Mouse (Mus musculus) frontal cortex, adult 2 months (tissue): ENCODE measurements around the gene Tmem210. TPM values are rescaled to one million over a fixed set of nuclear protein-coding genes. Genes with fewer than 3 reads are reported as not detected.
"Not testable (repeated sequence)": the region's sequence is repeated elsewhere in the genome, so short reads cannot be mapped to it uniquely, and the experiment has no call there.

Experiments used
- DNase-seq, 2 experiments: peaks; one replicate each; pipeline ENCODE4 v3.0.0; 2022; ENCODE audit warnings: low spot score in 1 of 2; ENCODE audit errors: extremely low spot score in 1 of 2
- polyA plus RNA-seq: library from polyadenylated mRNA; depleted of rRNA; stranded (reverse); fragments of >200 nt; gene quantifications from 2 replicates; pipeline ENCODE4 v1.2.3, GENCODE M21; 2012; rRNA removed

Tmem210 gene
- polyA plus RNA-seq = not detected in 2 replicates

DNA sequence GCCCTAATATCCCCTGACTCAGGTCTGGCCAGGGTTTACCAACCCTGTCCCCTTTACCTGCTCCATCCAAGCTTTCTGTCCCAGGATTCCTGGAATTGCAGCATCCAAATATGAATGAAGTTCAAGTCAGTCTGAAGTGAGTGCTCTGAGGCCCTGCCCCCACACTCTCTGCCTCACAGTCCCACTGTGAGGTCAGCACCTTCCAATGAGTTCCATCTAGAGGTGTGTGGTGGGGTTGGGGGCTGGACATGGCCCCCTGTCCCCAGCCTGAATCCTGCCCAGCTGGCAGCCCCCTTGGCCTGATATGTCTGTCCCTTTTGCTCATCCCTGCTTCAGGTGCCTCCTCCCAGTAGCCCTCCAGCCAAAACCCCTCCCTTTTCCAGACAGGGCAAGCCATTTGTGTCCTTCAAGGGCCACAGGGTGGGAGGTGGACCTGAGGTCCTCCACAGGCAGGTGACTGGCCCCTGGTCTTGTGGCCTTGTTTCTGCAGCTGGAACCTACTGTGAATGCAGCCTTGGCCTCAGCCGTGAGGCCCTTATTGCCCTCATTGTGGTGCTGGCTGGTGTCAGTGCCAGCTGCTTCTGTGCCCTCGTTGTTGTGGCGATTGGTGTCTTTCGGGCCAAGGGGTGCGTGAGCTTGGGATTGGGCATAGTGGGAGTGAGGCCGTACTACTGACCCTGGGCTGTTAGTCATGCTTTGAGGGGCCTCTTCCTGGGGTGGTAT, at the start of gene Tmem210:
Tmem210 (plus strand) TSS at position 219 of the 723 bp plus-strand sequence.
- no peak for DNase-seq

DNA sequence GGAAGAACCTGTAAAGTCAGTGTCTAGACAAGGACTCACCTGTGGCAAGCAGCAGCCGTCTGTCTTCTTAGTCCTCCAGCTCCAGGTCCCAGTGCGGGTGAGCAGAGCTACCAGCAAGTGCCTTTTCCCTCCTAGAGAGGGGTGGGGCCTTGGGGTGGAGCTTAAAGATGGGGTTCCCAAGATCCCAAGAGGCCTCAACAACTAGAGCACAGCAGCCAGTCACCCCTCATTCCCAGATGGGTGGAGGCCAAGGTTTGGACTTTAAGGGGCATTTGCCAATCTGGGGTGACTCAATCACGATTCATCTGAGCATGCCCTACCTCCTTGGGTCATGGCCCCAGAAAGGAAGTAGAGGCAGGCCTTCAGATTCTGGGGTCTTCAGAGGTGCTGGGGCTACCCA, 48.2 kb upstream of the Tmem210 start:
- no peak for DNase-seq

DNA sequence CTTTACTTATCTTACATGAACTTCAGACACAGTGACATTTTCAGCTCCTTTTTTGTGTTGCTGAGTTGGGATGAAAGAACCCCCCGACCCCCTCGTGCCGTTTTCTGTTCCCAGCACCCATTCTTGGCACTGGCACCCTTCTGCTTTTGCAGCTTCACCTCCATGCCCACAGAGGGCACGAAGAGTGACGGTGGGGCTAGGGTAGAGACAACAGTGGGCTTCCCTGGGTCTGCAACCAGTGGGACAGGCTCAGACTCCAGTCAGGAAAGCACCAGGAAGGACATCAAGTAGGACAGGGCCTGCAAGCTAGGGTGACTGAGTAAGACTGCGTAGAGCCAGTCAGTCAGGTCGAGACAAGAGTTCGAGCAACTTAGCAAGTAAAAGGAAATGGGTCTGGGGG, 47.6 kb upstream of the Tmem210 start:
- no peak for DNase-seq

DNA sequence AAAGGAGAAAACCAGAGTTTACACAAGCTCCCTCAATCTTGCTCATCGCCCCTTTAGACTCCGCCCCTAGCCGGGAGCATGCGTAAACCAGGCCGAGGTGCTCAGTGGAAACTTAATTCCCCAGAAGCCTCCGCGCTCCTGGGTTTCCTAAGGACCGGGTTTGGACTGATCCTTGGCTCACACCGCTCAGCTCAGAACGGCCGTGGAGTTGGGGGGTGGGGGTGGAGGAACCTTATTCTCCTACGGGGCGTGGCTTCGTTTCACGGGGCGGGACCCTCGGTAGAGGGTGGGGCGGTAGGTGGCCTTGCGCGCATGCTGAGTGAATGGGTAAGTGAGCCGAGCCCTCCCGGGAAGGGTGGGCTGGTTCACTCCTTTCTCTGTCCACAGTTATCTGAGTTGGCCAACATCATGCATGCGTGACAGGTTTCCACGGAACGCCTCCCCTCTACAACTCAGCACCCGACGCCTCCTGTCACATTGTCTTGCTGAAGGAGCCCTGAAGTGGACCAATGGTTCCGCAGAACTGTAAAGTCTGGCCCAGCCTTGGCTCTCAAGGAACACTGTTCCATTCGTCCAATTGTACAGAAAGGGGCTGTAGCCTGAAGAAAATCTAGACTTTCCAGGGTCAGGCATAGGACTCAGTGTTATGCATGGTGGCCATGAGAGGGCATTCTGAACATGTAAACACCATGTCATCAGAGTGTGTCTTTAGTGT, 47.1 kb upstream of the Tmem210 start:
- peak; percentile 60 to 81 for DNase-seq

DNA sequence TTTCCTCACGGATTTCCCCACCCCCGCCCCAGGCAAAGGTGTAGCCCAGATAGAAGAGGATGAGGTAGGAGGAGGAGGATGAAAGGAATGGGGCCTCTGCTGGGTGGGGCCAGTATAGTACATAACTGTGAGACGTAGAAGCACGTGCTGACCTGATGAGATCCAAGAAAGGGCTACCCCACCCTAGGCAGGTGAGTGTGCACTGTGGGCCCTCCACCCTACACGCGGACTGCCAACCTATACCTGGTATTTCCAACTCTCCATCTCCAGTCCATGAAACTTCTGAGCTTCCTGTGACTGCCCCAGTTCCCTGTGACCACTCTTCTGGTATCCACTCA, 46.5 kb upstream of the Tmem210 start:
- no peak for DNase-seq

DNA sequence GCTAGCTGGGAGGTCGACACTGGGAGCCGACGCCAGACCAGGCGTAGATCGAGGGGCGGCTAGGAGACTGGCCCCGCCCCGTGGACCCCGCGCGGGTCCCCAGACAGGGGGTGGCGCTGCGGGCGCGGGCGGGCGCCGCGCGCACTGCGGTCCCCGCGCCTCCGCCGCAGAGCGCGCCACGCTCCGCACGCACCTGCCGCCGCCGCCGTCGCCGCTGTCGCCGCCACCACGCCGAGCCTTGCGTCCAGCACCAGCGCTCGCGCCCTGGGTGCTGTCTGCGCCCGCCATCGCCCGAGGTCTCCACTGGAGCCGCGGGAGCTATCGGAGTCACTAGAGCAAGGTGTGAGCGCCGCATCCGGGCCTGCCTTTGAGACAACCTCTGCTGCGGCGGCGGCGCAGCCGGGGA, 45.8 kb upstream of the Tmem210 start, which contains the start of the genes Rnf208 and Cysrt1:
Rnf208 (plus strand) TSS at position 155 of the 406 bp plus-strand sequence.
Cysrt1 (minus strand) TSS at position 352 of the 406 bp plus-strand sequence.
- DNase-seq = no peak

DNA sequence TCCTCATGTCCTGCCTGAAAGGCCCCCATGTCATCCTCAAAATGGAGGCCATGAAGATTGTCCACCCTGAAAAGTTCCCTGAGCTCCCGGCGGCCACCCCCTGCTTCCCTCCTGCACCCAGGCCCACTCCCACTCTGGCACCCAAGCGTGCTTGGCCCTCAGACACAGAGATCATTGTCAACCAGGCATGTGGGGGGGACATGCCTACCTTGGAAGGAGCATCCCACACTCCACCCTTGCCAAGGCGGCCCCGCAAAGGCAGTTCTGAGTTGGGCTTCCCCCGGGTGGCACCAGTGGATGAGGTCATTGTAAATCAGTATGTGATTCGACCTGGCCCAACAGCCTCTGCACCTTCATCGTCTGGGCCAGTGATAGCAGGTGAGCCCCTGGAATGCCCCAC, 44.6 kb upstream of the Tmem210 start:
- no peak for DNase-seq

DNA sequence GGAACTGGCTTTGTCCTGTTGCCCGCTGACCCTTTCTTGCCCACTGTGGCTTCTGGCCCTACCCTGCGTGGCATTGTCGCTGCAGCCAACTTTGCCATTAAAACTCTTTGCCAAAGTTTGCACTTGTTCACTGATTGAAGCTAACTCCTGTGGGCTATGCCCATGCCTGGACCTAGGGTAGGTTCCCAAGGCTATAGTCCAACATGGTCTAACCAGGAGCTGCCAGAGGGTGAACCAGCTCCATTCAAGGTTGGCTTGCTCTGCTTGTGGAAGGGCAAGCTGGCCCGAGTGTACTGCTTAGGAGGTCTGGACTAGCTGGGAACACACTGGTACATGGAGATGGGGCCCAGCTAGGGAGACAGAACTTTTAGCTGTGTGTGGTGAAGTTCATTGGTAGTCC, 43.8 kb upstream of the Tmem210 start:
- DNase-seq = no peak

DNA sequence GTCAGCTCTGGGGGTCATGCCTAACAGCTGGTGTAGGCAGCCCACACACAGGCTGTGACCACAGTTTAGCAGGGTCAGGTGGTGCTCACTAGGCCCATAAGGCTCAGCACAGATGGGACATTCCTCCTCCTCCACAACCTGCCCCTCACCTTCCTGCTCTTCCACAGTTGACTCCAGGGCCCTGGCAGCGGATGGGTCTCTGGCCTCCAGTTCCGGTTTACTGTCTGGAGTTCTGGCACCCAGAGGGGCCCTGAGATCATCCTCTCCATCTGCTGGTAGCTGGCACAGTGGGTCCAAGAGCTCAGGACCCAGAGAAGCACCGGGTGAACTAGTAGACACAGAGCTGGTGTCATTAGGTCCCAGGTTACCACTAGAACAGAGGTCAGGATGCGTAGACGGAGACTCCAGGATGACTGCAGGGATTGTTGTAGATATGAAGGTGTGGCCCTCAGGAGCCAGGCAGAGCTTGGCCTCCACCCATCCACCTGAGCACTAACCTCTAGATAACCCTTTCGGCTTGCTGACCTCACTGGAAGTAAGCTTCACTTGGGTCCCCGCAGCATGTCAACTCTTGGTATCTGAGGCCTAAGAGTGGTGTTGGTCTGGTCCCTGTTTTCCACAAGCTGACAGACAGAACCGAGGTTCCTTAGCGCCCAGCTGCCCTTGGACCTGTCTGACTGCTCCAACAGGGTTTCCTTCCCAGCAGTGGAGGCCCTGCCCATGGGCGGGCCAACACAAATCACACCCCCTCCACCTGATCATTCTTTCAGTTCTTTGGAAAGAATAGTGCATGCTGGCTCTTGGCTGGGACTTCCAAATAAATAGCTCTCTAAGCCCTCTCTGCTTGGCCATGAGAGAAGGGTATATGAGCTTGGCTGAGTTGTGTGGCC, 41.5 kb upstream of the Tmem210 start, which contains the start of gene AL732309.1:
AL732309.1 (minus strand) TSS at position 681 of the 890 bp plus-strand sequence.
- no peak for DNase-seq

DNA sequence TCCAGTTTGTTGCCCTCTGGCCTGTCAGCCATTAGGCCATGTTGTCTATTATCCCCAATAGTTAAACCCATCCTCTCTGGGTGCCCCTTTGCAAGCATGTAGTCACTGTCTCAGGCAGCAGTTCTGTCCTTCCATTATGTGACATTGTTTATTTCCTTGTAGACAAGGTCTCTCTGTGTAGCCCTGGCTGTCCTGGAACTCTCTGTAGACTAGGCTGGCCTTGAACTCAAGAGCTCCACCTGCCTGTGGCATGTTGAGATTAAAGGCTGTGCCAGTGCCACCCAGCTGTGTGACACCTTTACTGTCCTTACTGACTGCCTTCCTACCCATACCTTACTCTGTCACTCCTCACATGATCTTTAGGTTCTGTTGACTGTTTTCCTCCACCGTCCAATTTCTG, 35.6 kb upstream of the Tmem210 start:
- DNase-seq = no peak

DNA sequence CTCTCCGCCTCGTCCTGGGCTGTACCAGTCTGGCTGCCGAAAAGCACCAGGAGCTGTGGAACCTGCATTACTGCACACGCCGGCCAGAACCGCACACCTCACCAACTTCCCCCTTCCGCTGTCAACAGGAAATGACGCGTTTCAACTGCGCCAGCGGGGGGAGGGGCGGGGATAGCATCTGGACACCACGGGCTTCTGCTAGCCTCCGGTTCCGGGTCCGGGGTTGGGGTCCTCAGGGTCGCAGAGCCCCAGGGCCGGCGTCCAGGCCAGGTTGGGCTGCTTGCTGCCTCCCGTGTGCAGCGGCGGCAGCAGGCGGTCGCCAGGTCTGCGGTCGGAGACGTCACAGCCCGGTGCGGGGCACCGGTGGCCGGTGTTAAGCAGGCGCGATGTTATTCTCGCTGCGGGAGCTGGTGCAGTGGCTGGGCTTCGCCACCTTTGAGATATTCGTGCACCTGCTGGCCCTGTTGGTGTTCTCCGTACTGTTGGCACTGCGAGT, 32.6 kb upstream of the Tmem210 start, which contains the start of gene Tmem203:
Tmem203 (plus strand) TSS at position 156 of the 496 bp plus-strand sequence.
- peak; percentile 78 to 90 for DNase-seq

DNA sequence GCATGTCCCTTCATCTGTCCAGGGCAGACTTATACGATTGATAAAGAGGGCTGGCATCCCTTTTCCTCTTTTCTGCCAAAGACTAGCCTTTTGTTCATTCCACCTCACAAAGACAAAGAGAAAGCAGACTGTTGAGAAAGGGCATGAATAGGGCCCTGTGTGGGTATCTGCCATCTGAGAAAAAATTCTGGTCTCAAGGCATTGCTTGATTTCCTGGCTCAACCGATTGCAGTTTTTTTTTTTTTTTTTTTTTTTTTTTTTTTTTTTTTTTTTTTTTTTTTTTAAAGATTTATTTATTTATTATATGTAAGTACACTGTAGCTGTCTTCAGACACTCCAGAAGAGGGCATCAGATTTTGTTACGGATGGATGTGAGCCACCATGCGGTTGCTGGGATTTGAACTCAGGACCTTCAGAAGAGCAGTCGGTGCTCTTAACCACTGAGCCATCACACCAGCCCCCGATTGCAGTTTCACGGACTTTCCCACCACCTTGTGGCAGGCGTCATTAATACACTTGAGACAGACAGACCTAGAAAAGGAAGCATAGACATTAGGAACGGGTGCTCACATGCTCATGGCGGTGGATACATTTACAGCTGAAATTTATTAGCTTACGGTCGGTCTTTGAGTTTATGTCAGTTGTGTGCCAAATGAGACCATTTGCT, 31.4 kb upstream of the Tmem210 start:
- peak in 1 of 2 experiments; percentile 55 for DNase-seq

DNA sequence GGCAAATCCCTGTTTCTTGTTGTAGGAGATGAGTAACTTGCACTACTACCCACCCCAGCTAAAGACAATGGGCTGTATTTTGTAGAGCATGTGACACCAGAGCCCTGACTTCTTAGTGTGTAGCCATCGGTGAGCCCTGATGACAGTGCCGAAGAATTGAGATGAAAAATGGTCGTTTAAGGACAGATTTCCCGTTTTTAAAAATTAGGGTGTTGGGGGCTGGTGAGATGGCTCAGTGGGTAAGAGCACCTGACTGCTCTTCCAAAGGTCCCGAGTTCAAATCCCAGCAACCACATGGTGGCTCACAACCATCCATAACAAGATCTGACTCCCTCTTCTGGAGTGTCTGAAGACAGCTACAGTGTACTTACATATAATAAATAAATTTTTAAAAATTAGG, 30.7 kb upstream of the Tmem210 start:
- DNase-seq = not testable (repeated sequence)

DNA sequence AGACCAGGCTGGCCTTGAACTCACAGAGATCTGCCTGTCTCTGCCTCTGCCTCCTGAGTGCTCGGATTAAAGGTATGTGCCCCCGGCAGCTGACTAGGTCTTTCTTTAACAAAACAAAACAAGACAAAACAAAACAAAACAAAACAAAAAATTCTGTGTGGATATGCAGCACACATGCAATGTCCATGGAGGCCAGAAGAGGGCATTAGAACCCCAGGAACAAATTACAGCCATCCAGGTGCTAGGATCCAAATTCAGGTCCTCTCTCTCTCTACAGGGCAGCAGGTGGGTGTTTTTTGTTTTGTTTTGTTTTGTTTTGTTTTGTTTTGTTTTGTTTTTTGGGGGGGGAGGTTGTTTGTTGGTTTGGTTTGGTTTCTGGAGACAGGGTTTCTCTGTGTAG, 29.1 kb upstream of the Tmem210 start:
- DNase-seq = no peak

DNA sequence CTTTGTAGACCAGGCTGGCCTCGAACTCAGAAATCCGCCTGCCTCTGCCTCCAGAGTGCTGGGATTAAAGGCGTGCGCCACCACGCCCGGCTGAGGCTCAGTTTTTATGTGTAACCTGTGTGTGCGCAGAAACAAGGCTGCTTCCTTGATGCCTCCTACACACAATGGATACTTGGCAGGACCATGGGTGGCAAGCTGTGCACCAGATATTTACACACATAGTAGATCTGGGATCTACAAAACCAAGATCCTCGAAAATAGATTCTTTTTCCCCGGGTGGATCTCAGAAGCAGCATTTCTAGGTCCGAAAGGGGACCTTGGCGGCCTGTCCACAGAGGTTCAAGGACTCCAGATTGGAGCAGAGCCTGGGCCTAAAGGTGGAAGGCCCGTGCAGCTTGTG, 26.1 kb upstream of the Tmem210 start:
- DNase-seq = peak in 1 of 2 experiments; percentile 52

DNA sequence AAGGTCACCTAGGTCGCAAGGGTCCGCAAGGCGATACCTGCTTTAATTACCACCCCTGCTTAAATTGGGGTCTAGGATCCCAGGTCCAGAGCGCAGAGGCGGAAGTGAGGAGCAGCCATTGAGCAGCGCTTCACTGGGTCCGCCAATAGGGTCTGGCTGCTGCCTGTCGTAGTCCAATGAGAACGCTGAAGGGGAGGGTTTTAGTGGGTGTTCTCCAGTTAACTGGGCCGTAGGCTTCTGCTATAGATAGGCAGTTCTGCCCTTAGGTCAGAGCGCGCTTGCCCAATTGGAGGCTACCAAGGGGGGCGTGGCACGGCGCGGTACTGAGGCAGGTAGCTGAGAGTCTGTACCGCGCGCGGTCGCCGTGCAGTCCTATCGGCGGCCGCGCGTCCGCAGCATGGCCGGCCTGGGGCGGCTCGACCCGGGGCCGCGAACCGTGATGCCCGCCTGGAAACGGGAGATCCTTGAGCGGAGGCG, 25.6 kb upstream of the Tmem210 start, which contains the start of gene Tprn:
Tprn (plus strand) TSS at position 328 of the 477 bp plus-strand sequence.
- peak; percentile 96 to 97 for DNase-seq

DNA sequence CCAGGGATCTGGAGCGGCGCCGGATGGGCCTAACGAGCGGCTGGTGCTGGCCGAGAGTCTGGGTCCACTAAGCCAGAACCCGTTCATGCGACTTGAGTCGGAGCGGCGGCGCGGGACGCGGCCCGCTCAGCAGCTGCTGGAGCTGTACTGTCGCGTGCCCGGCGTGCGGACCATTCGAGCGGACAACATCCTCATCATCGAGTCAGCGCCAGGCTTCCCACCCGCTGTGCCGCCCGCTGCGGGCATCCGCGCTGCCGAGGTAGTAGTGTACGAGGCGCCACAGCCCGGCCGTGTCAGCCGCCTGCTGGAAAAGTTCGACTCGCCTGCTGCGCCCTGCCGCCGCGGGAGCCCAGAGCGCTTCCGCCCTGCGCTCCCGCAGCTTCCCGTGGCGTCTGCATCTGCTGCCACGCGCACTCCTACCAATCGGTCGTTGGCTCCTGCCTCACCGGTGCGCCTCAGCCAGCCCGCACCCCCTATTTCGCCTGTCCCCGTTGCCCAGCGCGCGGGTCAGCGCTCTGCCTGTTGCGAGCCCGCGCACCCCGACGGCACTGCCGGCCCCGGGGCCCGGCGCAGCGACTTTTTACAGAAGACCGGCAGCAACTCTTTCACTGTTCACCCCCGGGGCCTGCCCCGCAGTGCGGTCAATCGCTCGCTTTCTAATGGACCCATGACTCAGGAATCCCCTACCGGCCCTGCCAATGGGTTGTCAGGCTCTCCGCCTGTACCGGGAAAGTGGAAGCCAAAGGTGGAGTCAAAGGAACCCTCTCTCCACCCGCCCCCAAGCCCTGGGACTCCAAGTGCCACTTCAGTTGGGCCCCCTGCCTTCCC, 24.9 kb upstream of the Tmem210 start:
- DNase-seq = no peak

DNA sequence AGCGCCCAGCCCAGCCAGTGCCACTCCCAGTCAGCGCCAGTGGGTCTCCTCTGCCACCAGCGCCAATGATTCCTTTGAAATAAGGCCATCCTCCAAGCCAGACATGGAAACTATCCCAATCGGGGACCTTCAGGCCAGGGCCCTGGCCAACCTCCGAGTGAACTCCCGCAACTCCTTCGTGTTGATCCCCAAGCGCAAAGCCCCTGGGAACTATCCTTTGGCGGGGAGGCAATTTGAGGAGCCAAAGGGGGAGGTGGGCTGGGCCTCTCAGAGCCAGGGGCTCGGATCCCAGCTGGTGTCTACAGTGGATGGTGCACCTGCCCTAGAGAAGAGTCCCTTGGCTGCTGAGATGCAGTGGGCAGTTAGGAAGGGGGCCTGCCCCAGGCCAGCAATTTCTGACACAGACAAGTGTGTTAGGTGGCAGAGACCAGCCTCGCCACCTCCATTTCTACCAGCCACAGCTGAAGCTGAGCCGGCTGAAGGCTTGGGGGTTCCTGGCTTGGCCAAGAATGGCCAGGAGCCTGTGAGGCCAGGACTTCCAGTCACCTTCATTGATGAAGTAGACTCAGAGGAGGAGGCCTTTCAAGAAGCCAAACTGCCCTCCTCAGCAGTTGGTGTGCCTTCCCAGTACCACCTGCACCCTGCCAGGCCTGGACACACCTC, 24.2 kb upstream of the Tmem210 start:
- DNase-seq = no peak
